Mouse (Mus musculus) forebrain, embryonic 16.5 days (tissue): ENCODE data around the gene Gm14406. TPM values are rescaled to one million over a fixed set of nuclear protein-coding genes. Genes with fewer than 3 reads are reported as not detected.
"Not testable (repeated sequence)": the region's sequence is repeated elsewhere in the genome, so short reads cannot be mapped to it uniquely, and the experiment has no call there.

ENCODE experiments used
- ATAC-seq: fragments of 200-750 bp; cut with Nextera tagmentation; 2 replicates; pipeline ENCODE4 v1.8.0; 2017; ENCODE audit warnings: mild to moderate bottlenecking, moderate library complexity
- H3K27ac ChIP-seq: fragments of 300-500 bp; sonication (generic); 2 replicates; pipeline ENCODE4 v1.5.1; 2014; ENCODE audit warnings: low read length, control low read depth
- H3K27me3 ChIP-seq: fragments of 300-500 bp; sonication (generic); replicated peaks from 2 replicates; pipeline ENCODE4 v1.6.1; 2014; ENCODE audit warnings: low read length; ENCODE audit not compliant: control insufficient read depth, insufficient read depth
- H3K36me3 ChIP-seq: fragments of 300-500 bp; sonication (generic); 2 replicates; pipeline ENCODE4 v1.6.1; 2014; ENCODE audit not compliant: control insufficient read depth, insufficient read depth
- H3K4me1 ChIP-seq: fragments of 300-500 bp; sonication (generic); replicated peaks from 2 replicates; pipeline ENCODE4 v1.6.1; 2014; ENCODE audit warnings: low read length; ENCODE audit not compliant: control insufficient read depth, insufficient read depth
- H3K4me2 ChIP-seq: fragments of 300-500 bp; sonication (generic); 2 replicates; pipeline ENCODE4 v1.6.1; 2014; ENCODE audit warnings: mild to moderate bottlenecking, low read length, control low read depth
- H3K4me3 ChIP-seq: fragments of 300-500 bp; sonication (generic); replicated peaks from 2 replicates; pipeline ENCODE4 v1.5.1; 2014; ENCODE audit warnings: mild to moderate bottlenecking, low read length, control low read depth
- H3K9ac ChIP-seq: fragments of 300-500 bp; sonication (generic); replicated peaks from 2 replicates; pipeline ENCODE4 v1.6.1; 2014; ENCODE audit warnings: low read depth, low read length, control low read depth
- H3K9me3 ChIP-seq: fragments of 300-500 bp; sonication (generic); 2 replicates; pipeline ENCODE4 v1.6.1; 2016; ENCODE audit warnings: low read length; ENCODE audit not compliant: control insufficient read depth
- WGBS: fragments of 180-500 bp; shearing (Covaris S2); extraction: QIAGEN DNeasy Blood & Tissue Kit; methylation state at CpG from one replicate; pipeline ENCODE4 v1.1.7; 2014; 5-methylcytosine and 5-hydroxymethylcytosine counted together
- polyA plus RNA-seq: library from polyadenylated mRNA; unstranded; fragments of >200 nt; fragmentation: Nextera tagmentation; extraction: Ambion mirVana; gene quantifications from 2 replicates; pipeline ENCODE4 v1.2.1, GENCODE M21; 2015

Gm14406 gene
- polyA plus RNA-seq, result not detected in 2 replicates

- not testable (repeated sequence) for H3K9me3 ChIP-seq, H3K4me2 ChIP-seq, H3K9ac ChIP-seq, H3K27me3 ChIP-seq, H3K36me3 ChIP-seq, ATAC-seq, H3K4me1 ChIP-seq, H3K4me3 ChIP-seq, H3K27ac ChIP-seq
- WGBS, result 89% methylated on average over 2 of the region's 2 CpGs
Measured at GRCm38 (mm10) chr2:177577998-177578397, at the start of gene Gm14406. Gene Gm14406, minus strand, starts transcription at chr2:177578210.

DNA sequence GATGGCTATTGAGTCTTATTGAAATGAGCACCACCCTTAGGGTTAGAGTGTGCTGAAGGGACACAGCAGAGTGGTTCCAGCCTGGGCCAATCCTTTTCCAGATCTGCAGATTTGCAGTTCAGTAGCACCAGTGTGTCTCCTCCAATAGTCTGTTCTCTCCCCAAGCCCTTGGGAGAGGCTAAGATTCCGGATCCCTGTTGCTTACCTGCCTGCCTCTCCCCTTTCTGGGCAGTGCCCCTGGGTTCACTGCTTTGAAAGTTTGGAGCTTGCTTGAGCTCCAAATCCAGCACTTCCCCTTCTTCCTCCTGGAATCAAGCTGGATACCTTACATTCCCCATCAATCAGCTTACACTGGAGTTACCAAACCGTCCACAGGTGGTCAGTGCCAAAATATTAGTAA, 2.9 kb downstream of the Gm14406 start:
- not testable (repeated sequence) for H3K36me3 ChIP-seq, ATAC-seq, H3K27me3 ChIP-seq, H3K9me3 ChIP-seq, H3K4me3 ChIP-seq, H3K27ac ChIP-seq, H3K9ac ChIP-seq, H3K4me2 ChIP-seq, H3K4me1 ChIP-seq
- WGBS, result 100% methylated on average over 1 of the region's 2 CpGs

DNA sequence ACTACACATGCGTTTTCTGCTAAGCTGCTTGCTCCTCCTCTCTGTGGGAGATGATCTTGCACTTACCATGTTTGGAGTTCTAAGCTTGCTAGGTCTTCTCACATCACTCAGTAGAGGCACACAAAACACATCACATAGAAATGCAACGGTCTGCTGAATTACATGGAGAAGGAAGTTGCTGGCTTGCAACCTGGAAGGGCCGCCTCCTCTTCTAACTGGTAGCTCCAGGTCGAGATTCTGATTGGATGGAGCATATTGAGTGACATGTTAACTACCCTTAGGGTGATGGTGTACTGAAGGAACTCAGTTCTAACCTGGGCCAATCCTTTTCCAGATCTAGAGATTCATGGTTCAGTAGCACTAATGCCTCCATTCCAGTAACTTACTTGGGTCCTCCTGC, 18.6 kb downstream of the Gm14406 start:
- not testable (repeated sequence) for H3K27me3 ChIP-seq, H3K4me1 ChIP-seq, H3K9ac ChIP-seq, H3K4me3 ChIP-seq, ATAC-seq, H3K36me3 ChIP-seq, H3K9me3 ChIP-seq, H3K27ac ChIP-seq, H3K4me2 ChIP-seq
- WGBS, result 76% methylated on average over 4 of the region's 4 CpGs

GRCm38 (mm10) chr2:177555261-177555660, 22.7 kb downstream of the Gm14406 start:
- whole genome bisulfite sequencing, result no CpG with 5 or more reads among the region's 1 CpGs
- not testable (repeated sequence) for H3K36me3 ChIP-seq, H3K4me3 ChIP-seq, H3K4me1 ChIP-seq, H3K9me3 ChIP-seq, H3K4me2 ChIP-seq, ATAC-seq, H3K27me3 ChIP-seq, H3K27ac ChIP-seq, H3K9ac ChIP-seq

GRCm38 (mm10) chr2:177537717-177538116, 40.3 kb downstream of the Gm14406 start:
- 88% methylated on average over 5 of the region's 5 CpGs for WGBS
- not testable (repeated sequence) for H3K27ac ChIP-seq

GRCm38 (mm10) chr2:177537141-177537540, 40.9 kb downstream of the Gm14406 start:
- ATAC-seq, result not testable (repeated sequence)

More at GRCm38 (mm10) chr2:177537717-177538116, 40.3 kb downstream of the Gm14406 start:
- H3K4me2 ChIP-seq, H3K4me1 ChIP-seq, H3K9me3 ChIP-seq, H3K27me3 ChIP-seq, H3K9ac ChIP-seq, ATAC-seq, H3K4me3 ChIP-seq, H3K36me3 ChIP-seq: not testable (repeated sequence)

DNA sequence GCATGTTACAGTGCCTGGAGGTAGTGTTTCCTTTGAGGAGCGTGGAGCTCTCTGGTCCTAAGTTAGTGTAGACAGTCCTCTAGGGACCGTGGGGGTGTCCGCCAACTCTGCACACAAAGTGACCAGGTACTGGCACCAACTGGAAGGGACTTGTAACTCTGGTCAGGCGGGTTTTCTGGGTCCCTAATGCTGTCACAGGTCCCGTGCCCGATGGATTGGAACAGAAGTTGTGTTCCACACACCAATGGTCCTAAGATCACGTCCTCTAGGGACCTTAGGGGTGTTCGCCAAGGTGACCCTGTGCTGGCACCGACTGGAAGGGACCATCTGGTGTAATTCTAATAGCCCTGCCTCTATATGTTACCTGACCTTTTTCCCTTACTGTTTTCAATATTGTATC, 42.1 kb downstream of the Gm14406 start:
- 79% methylated on average over 9 of the region's 9 CpGs for WGBS

More at GRCm38 (mm10) chr2:177537141-177537540, 40.9 kb downstream of the Gm14406 start:
- not testable (repeated sequence) for H3K36me3 ChIP-seq, H3K4me1 ChIP-seq, H3K4me2 ChIP-seq, H3K27me3 ChIP-seq, H3K27ac ChIP-seq, H3K9ac ChIP-seq, H3K9me3 ChIP-seq, H3K4me3 ChIP-seq
- 76% methylated on average over 2 of the region's 2 CpGs for WGBS

GRCm38 (mm10) chr2:177524171-177524570, 53.8 kb downstream of the Gm14406 start:
- not testable (repeated sequence) for ATAC-seq, H3K36me3 ChIP-seq, H3K9me3 ChIP-seq, H3K4me1 ChIP-seq, H3K27me3 ChIP-seq, H3K9ac ChIP-seq, H3K27ac ChIP-seq, H3K4me3 ChIP-seq, H3K4me2 ChIP-seq
- 93% methylated on average over 16 of the region's 16 CpGs for WGBS

More for the DNA sequence above, 42.1 kb downstream of the Gm14406 start:
- Histone ChIP-seq H3K9ac (no peak overlapping the region), H3K9me3 (no peaks in the 10 kb centered on the region), H3K4me1 (no peaks in the 10 kb centered on the region), H3K27ac (no peak overlapping the region), H3K4me3 (no peak overlapping the region), H3K27me3 (no peaks in the 10 kb centered on the region), H3K36me3 (no peaks in the 10 kb centered on the region), H3K4me2 (no peak overlapping the region)
- ATAC-seq, result no peak

GRCm38 (mm10) chr2:177523674-177524073, 54.3 kb downstream of the Gm14406 start:
- not testable (repeated sequence) for ATAC-seq, H3K27me3 ChIP-seq, H3K9ac ChIP-seq, H3K27ac ChIP-seq, H3K4me1 ChIP-seq, H3K4me2 ChIP-seq, H3K9me3 ChIP-seq, H3K36me3 ChIP-seq, H3K4me3 ChIP-seq
- 89% methylated on average over 6 of the region's 6 CpGs for WGBS

DNA sequence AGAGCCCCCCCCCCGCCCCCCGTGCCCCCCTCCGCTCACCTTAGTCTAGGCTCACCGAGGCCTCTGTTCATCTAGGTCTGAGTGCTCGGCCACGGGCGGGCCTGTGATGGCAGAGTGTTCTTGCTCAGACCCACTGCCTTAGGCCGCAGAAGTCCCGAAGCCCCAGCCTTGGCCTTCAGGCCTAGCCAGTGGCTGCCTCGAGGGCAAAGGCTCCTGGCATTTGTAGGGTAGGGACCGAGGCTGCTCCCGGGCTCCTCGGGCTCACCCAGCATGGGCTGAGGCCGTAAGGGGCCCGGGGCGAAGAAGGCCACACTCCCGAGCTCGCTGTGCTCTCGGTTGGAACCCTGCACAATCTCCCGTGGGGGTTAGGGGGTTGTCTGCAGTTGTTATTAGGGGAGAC, 54.9 kb downstream of the Gm14406 start:
- Histone ChIP-seq H3K9me3 (no peaks in the 10 kb centered on the region), H3K4me1 (no peaks in the 10 kb centered on the region), H3K4me2 (no peak overlapping the region), H3K9ac (no peak overlapping the region), H3K4me3 (no peak overlapping the region), H3K27me3 (no peaks in the 10 kb centered on the region), H3K27ac (no peak overlapping the region), H3K36me3 (no peaks in the 10 kb centered on the region)
- no peak for ATAC-seq
- 95% methylated on average over 20 of the region's 20 CpGs for WGBS
